Mouse (Mus musculus): Measurements from ENCODE around the gene 1110051M20Rik. TPM values are rescaled to one million over a fixed set of nuclear protein-coding genes. Genes with fewer than 3 reads are reported as not detected.

Gene 1110051M20Rik
- polyA plus RNA-seq, 1 experiment from 2014 or later, result 161 TPM

- H3K9ac ChIP-seq, result no peak overlapping the region
- H3K9me3 ChIP-seq, result no peaks in the 10 kb centered on the region
- 0 out of 2 replicates have a peak, but pooled peaks have one; percentile 1 for ATAC-seq (ENCODE audit: low FRiP score, low read depth)
- peak overlapping the region; percentile 63 for H3K4me3 ChIP-seq
- H3K36me3 ChIP-seq, result no peaks in the 10 kb centered on the region
- 40% methylated on average over 9 of the region's 9 CpGs for WGBS
- H3K4me1 ChIP-seq (replicated peaks), result peaks cover 34% of the 10 kb centered on the region
- 0 out of 2 replicates have a peak, but pooled peaks cover 4% of the 10 kb centered on the region for H3K27me3 ChIP-seq
- H3K27ac ChIP-seq (replicated peaks), result peak overlapping the region; percentile 77
- peak overlapping the region; percentile 99 for H3K4me2 ChIP-seq
Observed at GRCm38 (mm10) chr2:91456491-91457100, 12.1 kb upstream of the 1110051M20Rik start.

GRCm38 (mm10) chr2:91455826-91456225, 11.3 kb upstream of the 1110051M20Rik start:
- Histone ChIP-seq H3K9me3 (no peaks in the 10 kb centered on the region), H3K36me3 (no peaks in the 10 kb centered on the region), H3K27me3 (0 out of 2 replicates have a peak, but pooled peaks cover 4% of the 10 kb centered on the region), H3K4me3 (no peak overlapping the region), H3K27ac (replicated peaks) (peak overlapping the region; percentile 35; the same call in 1 of the 2 replicates), H3K4me2 (no peak overlapping the region), H3K9ac (no peak overlapping the region), H3K4me1 (replicated peaks) (peaks cover 31% of the 10 kb centered on the region)
- 3% methylated on average over 4 of the region's 4 CpGs for WGBS
- ATAC-seq (ENCODE audit: low FRiP score, low read depth), result no peak

GRCm38 (mm10) chr2:91454434-91454833, 9.9 kb upstream of the 1110051M20Rik start:
- H3K4me3 ChIP-seq, result no peak overlapping the region
- no peaks in the 10 kb centered on the region for H3K36me3 ChIP-seq
- H3K9me3 ChIP-seq, result no peaks in the 10 kb centered on the region
- H3K4me2 ChIP-seq, result no peak overlapping the region
- H3K27ac ChIP-seq (replicated peaks), result no peak overlapping the region
- peaks cover 31% of the 10 kb centered on the region for H3K4me1 ChIP-seq (replicated peaks)
- no peak overlapping the region for H3K9ac ChIP-seq
- WGBS, result 93% methylated on average over 3 of the region's 3 CpGs
- no peaks in the 10 kb centered on the region for H3K27me3 ChIP-seq
- no peak for ATAC-seq (ENCODE audit: low FRiP score, low read depth)

GRCm38 (mm10) chr2:91453231-91454075, 8.9 kb upstream of the 1110051M20Rik start:
- WGBS, result 80% methylated on average over 9 of the region's 9 CpGs
- no peak overlapping the region for H3K27ac ChIP-seq (replicated peaks)
- no peaks in the 10 kb centered on the region for H3K27me3 ChIP-seq
- H3K4me2 ChIP-seq, result no peak overlapping the region
- no peaks in the 10 kb centered on the region for H3K36me3 ChIP-seq
- no peak overlapping the region for H3K9ac ChIP-seq
- H3K9me3 ChIP-seq, result no peaks in the 10 kb centered on the region
- no peak overlapping the region for H3K4me3 ChIP-seq
- peaks cover 22% of the 10 kb centered on the region for H3K4me1 ChIP-seq (replicated peaks)
- no peak for ATAC-seq (ENCODE audit: low FRiP score, low read depth)

- Histone ChIP-seq H3K36me3 (no peaks in the 10 kb centered on the region), H3K27ac (replicated peaks) (no peak overlapping the region), H3K27me3 (no peaks in the 10 kb centered on the region), H3K4me3 (no peak overlapping the region), H3K9ac (no peak overlapping the region), H3K4me2 (no peak overlapping the region), H3K9me3 (no peaks in the 10 kb centered on the region), H3K4me1 (replicated peaks) (peaks cover 14% of the 10 kb centered on the region)
- WGBS, result 61% methylated on average over 8 of the region's 8 CpGs
- no peak for ATAC-seq (ENCODE audit: low FRiP score, low read depth)
Observed at GRCm38 (mm10) chr2:91452658-91453057, 8.2 kb upstream of the 1110051M20Rik start.

- Histone ChIP-seq H3K27ac (replicated peaks) (no peak overlapping the region), H3K4me3 (no peak overlapping the region), H3K4me2 (no peak overlapping the region), H3K36me3 (no peaks in the 10 kb centered on the region), H3K4me1 (replicated peaks) (peaks cover under 1% of the 10 kb centered on the region), H3K9ac (no peak overlapping the region), H3K27me3 (no peaks in the 10 kb centered on the region), H3K9me3 (no peaks in the 10 kb centered on the region)
- ATAC-seq (ENCODE audit: low FRiP score, low read depth), result no peak
- 78% methylated on average over 9 of the region's 9 CpGs for WGBS
Observed at GRCm38 (mm10) chr2:91450316-91450715, 5.8 kb upstream of the 1110051M20Rik start.

GRCm38 (mm10) chr2:91449662-91450061, 5.2 kb upstream of the 1110051M20Rik start:
- Histone ChIP-seq H3K36me3 (no peaks in the 10 kb centered on the region), H3K4me2 (no peak overlapping the region), H3K27ac (replicated peaks) (no peak overlapping the region), H3K9ac (no peak overlapping the region), H3K9me3 (no peaks in the 10 kb centered on the region), H3K4me1 (replicated peaks) (no peaks in the 10 kb centered on the region), H3K27me3 (no peaks in the 10 kb centered on the region), H3K4me3 (no peak overlapping the region)
- WGBS, result 61% methylated on average over 1 of the region's 1 CpGs
- no peak for ATAC-seq (ENCODE audit: low FRiP score, low read depth)

- Histone ChIP-seq H3K27ac (replicated peaks) (no peak overlapping the region), H3K27me3 (no peaks in the 10 kb centered on the region), H3K4me1 (replicated peaks) (peaks cover 21% of the 10 kb centered on the region), H3K4me2 (no peak overlapping the region), H3K4me3 (no peak overlapping the region), H3K9me3 (no peaks in the 10 kb centered on the region), H3K9ac (no peak overlapping the region), H3K36me3 (no peaks in the 10 kb centered on the region)
- ATAC-seq (ENCODE audit: low FRiP score, low read depth), result no peak
- 64% methylated on average over 1 of the region's 1 CpGs for WGBS
Observed at GRCm38 (mm10) chr2:91442241-91442640, 2.3 kb downstream of the 1110051M20Rik start.

GRCm38 (mm10) chr2:91441715-91442114, 2.8 kb downstream of the 1110051M20Rik start:
- Histone ChIP-seq H3K9me3 (no peaks in the 10 kb centered on the region), H3K4me2 (no peak overlapping the region), H3K27ac (replicated peaks) (no peak overlapping the region), H3K9ac (no peak overlapping the region), H3K27me3 (no peaks in the 10 kb centered on the region), H3K36me3 (no peaks in the 10 kb centered on the region), H3K4me3 (no peak overlapping the region), H3K4me1 (replicated peaks) (peaks cover 21% of the 10 kb centered on the region)
- no peak for ATAC-seq (ENCODE audit: low FRiP score, low read depth)
- 85% methylated on average over 2 of the region's 2 CpGs for WGBS

- Histone ChIP-seq H3K4me1 (replicated peaks) (peaks cover 21% of the 10 kb centered on the region), H3K9ac (no peak overlapping the region), H3K36me3 (no peaks in the 10 kb centered on the region), H3K9me3 (no peaks in the 10 kb centered on the region), H3K4me2 (no peak overlapping the region), H3K27ac (replicated peaks) (no peak overlapping the region), H3K4me3 (no peak overlapping the region), H3K27me3 (no peaks in the 10 kb centered on the region)
- no peak for ATAC-seq (ENCODE audit: low FRiP score, low read depth)
- 92% methylated on average over 5 of the region's 5 CpGs for WGBS
Observed at GRCm38 (mm10) chr2:91440686-91441085, 3.8 kb downstream of the 1110051M20Rik start.

GRCm38 (mm10) chr2:91439876-91440275, 4.6 kb downstream of the 1110051M20Rik start:
- Histone ChIP-seq H3K9ac (no peak overlapping the region), H3K4me2 (no peak overlapping the region), H3K27ac (replicated peaks) (no peak overlapping the region), H3K4me3 (no peak overlapping the region), H3K4me1 (replicated peaks) (peaks cover 21% of the 10 kb centered on the region), H3K27me3 (no peaks in the 10 kb centered on the region), H3K9me3 (no peaks in the 10 kb centered on the region), H3K36me3 (no peaks in the 10 kb centered on the region)
- WGBS, result 77% methylated on average over 1 of the region's 1 CpGs
- no peak for ATAC-seq (ENCODE audit: low FRiP score, low read depth)

- Histone ChIP-seq H3K36me3 (no peaks in the 10 kb centered on the region), H3K27ac (replicated peaks) (no peak overlapping the region), H3K4me3 (no peak overlapping the region), H3K4me1 (replicated peaks) (peaks cover 21% of the 10 kb centered on the region), H3K9me3 (no peaks in the 10 kb centered on the region), H3K27me3 (no peaks in the 10 kb centered on the region), H3K4me2 (no peak overlapping the region), H3K9ac (no peak overlapping the region)
- WGBS, result 87% methylated on average over 10 of the region's 10 CpGs
- ATAC-seq (ENCODE audit: low FRiP score, low read depth), result no peak
Observed at GRCm38 (mm10) chr2:91439271-91439670, 5.2 kb downstream of the 1110051M20Rik start.

Data from hindbrain, embryonic 15.5 days (tissue).